Comparison of ENCODE assay signal across 11 mouse cellular contexts in genomic region chr3:21891819-21892480, GRCm38 (mm10).
DNase-seq lines count a peak whose midpoint lies in the region; ATAC-seq and TF ChIP-seq lines count a peak whose summit lies in the region.
"Had no signal": no experiment of that assay in that cellular context is flagged by ENCODE, and none has a peak within 500 bp of the region (broad histone marks: within the 10 kb centered on the region; RNA-seq: fewer than 3 reads in every experiment).

No protein-coding gene starts in this region.

- H3K4me2 ChIP-seq in forebrain, postnatal 0 days (ENCODE audit: low read depth) = no peak overlapping the region
- no peak overlapping the region for H3K4me2 ChIP-seq in forebrain, embryonic 12.5 days
- H3K4me2 ChIP-seq: heart, embryonic 15.5 days had no signal

- WGBS in forebrain, embryonic 10.5 days = 5% methylated on average over 7 of the region's 7 CpGs
- WGBS in forebrain, postnatal 0 days = 13% methylated on average over 7 of the region's 7 CpGs
- WGBS in forebrain, embryonic 12.5 days = 5% methylated on average over 7 of the region's 7 CpGs
- 12% methylated on average over 7 of the region's 7 CpGs for WGBS in midbrain, embryonic 10.5 days

- no peak overlapping the region for H3K9ac ChIP-seq in forebrain, postnatal 0 days
- H3K9ac ChIP-seq in forebrain, embryonic 12.5 days = no peak overlapping the region
- H3K9ac ChIP-seq: heart, embryonic 15.5 days had no signal

- no peak overlapping the region for H3K4me3 ChIP-seq in forebrain, embryonic 10.5 days
- H3K4me3 ChIP-seq in forebrain, postnatal 0 days (ENCODE audit: low read depth, low read length) = no peak overlapping the region
- H3K4me3 ChIP-seq in forebrain, embryonic 12.5 days (replicated peaks) = no peak overlapping the region
- H3K4me3 ChIP-seq in midbrain, embryonic 10.5 days = peak overlapping the region; percentile 16
- H3K4me3 ChIP-seq: heart, embryonic 15.5 days had no signal

- peaks cover 26% of the 10 kb centered on the region for H3K4me1 ChIP-seq in forebrain, embryonic 10.5 days
- peaks cover 5% of the 10 kb centered on the region; the same call in 1 of the 2 replicates for H3K4me1 ChIP-seq in forebrain, postnatal 0 days (ENCODE audit: insufficient read depth)
- peaks cover 16% of the 10 kb centered on the region for H3K4me1 ChIP-seq in forebrain, embryonic 12.5 days
- H3K4me1 ChIP-seq in midbrain, embryonic 10.5 days = peaks cover 23% of the 10 kb centered on the region
- H3K4me1 ChIP-seq: heart, embryonic 15.5 days had no signal

- no peak for TF ChIP-seq CTCF in forebrain, postnatal 0 days (IDR thresholded peaks at IDR 0.05; ENCODE audit: low read depth)

- peak; percentile 24 for DNase-seq in forebrain, embryonic 10.5 days (ENCODE audit: extremely low spot score, low spot score)
- no peak for DNase-seq in forebrain, postnatal 0 days
- DNase-seq in midbrain, embryonic 10.5 days (ENCODE audit: low spot score) = peak; percentile 68
- DNase-seq in retina, embryonic 14.5 days (ENCODE audit: low spot score) = peak; percentile 49
- no peak for DNase-seq in thymus, postnatal 4 days
- no peak for DNase-seq in urinary bladder, postnatal 14 days (ENCODE audit: low spot score)
- no peak for DNase-seq in lung, postnatal 4 days
- DNase-seq: thymus, postnatal 25 days had no signal

- peak overlapping the region; percentile 67 for H3K27ac ChIP-seq in forebrain, embryonic 10.5 days
- no peak overlapping the region for H3K27ac ChIP-seq in forebrain, postnatal 0 days (ENCODE audit: low read depth, low read length)
- peak overlapping the region; percentile 65; the same call in 1 of the 2 replicates for H3K27ac ChIP-seq in forebrain, embryonic 12.5 days
- peak overlapping the region; percentile 80 for H3K27ac ChIP-seq in midbrain, embryonic 10.5 days (replicated peaks)
- H3K27ac ChIP-seq: heart, embryonic 15.5 days had no signal

- no peak; the same call in 1 of the 2 replicates for ATAC-seq in forebrain, postnatal 0 days
- ATAC-seq in forebrain, embryonic 12.5 days (ENCODE audit: low FRiP score) = peak; percentile 57
- ATAC-seq: intestine, embryonic 16.5 days had no signal

- H3K36me3 ChIP-seq in forebrain, embryonic 10.5 days (replicated peaks) = no peaks in the 10 kb centered on the region
- H3K36me3 ChIP-seq in forebrain, postnatal 0 days (ENCODE audit: insufficient read depth) = no peaks in the 10 kb centered on the region
- H3K36me3 ChIP-seq in forebrain, embryonic 12.5 days (replicated peaks) = no peaks in the 10 kb centered on the region
- no peaks in the 10 kb centered on the region for H3K36me3 ChIP-seq in midbrain, embryonic 10.5 days
- H3K36me3 ChIP-seq: heart, embryonic 15.5 days had no signal

- H3K9me3 ChIP-seq in forebrain, embryonic 10.5 days = no peaks in the 10 kb centered on the region
- H3K9me3 ChIP-seq in forebrain, postnatal 0 days (ENCODE audit: low read length) = no peaks in the 10 kb centered on the region
- no peaks in the 10 kb centered on the region for H3K9me3 ChIP-seq in forebrain, embryonic 12.5 days
- no peaks in the 10 kb centered on the region for H3K9me3 ChIP-seq in midbrain, embryonic 10.5 days (replicated peaks)
- H3K9me3 ChIP-seq: heart, embryonic 15.5 days had no signal

- H3K27me3 ChIP-seq in forebrain, embryonic 10.5 days (ENCODE audit: poor library complexity, severe bottlenecking) = no peaks in the 10 kb centered on the region; the same call in 1 of the 2 replicates
- no peaks in the 10 kb centered on the region for H3K27me3 ChIP-seq in forebrain, postnatal 0 days (ENCODE audit: insufficient read depth, low read length)
- no peaks in the 10 kb centered on the region for H3K27me3 ChIP-seq in forebrain, embryonic 12.5 days
- H3K27me3 ChIP-seq in midbrain, embryonic 10.5 days (ENCODE audit: low read depth, poor library complexity, severe bottlenecking) = no peaks in the 10 kb centered on the region
- H3K27me3 ChIP-seq: heart, embryonic 15.5 days had no signal

Comparison
In these comparisons a context has a peak if more than half of its experiments do, and no peak if none do; other contexts are left out.
1. DNase-seq: peak in forebrain, embryonic 10.5 days (single experiment), midbrain, embryonic 10.5 days (single experiment) and retina, embryonic 14.5 days (single experiment); none in forebrain, postnatal 0 days (single experiment), thymus, postnatal 4 days (single experiment), urinary bladder, postnatal 14 days (single experiment) and lung, postnatal 4 days (0 of 2).